Mouse (Mus musculus) embryonic fibroblast, embryonic 13.5 days (primary cell): ENCODE measurements around the gene Acox3.

Source experiments
- CTCF ChIP-seq: IDR thresholded peaks from 2 replicates; pipeline ENCODE4 v1.5.1; 2011; ENCODE audit warnings: mild to moderate bottlenecking, control low read depth, low read length, moderate library complexity, borderline replicate concordance; ENCODE audit not compliant: insufficient read depth
- POLR2A ChIP-seq: IDR thresholded peaks from 2 replicates; pipeline ENCODE4 v1.6.1; 2011; ENCODE audit warnings: low read depth, mild to moderate bottlenecking, control low read depth, low read length, moderate library complexity

DNA sequence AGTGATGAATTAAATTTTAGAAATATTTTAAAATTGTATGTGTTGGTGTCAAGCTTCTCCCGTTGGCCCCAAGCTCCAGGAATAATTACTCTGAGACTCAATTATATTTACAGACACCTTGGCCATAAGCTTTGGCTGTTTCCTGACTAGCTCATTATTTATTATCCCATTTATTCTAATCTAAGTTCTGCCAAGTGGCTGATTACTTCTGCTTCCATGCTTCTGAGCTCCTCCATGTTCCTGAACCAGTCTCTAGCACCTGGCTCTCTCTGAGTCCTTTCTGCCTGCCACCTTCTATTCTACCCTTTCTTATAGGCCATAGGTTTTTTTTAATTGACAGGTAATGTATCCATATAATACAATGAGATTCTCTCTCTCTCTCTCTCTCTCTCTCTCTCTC is 47.9 kb downstream of the Acox3 start:
- no peak for TF ChIP-seq CTCF
- TF ChIP-seq POLR2A, result no peak
